Mouse (Mus musculus): ENCODE measurements around the gene Topbp1.
"Not testable (repeated sequence)": the region's sequence is repeated elsewhere in the genome, so short reads cannot be mapped to it uniquely, and the experiment has no call there.

GRCm38 (mm10) chr9:103353500-103354260 is 48.7 kb downstream of the Topbp1 start:
- not testable (repeated sequence) for TF ChIP-seq GATA1, TAL1 (IDR thresholded peaks at IDR 0.05; ENCODE audit: low read length)

Measured in erythroblast, embryonic 14.5 days (primary cell).